Mouse (Mus musculus): ENCODE measurements at regions not wholly inside any gene's neighbourhood (a gene's known extent, or its start where the extent isn't known, plus 50 kb on each side); places are given as distances from the start of the nearest gene placed in this dataset.

DNA sequence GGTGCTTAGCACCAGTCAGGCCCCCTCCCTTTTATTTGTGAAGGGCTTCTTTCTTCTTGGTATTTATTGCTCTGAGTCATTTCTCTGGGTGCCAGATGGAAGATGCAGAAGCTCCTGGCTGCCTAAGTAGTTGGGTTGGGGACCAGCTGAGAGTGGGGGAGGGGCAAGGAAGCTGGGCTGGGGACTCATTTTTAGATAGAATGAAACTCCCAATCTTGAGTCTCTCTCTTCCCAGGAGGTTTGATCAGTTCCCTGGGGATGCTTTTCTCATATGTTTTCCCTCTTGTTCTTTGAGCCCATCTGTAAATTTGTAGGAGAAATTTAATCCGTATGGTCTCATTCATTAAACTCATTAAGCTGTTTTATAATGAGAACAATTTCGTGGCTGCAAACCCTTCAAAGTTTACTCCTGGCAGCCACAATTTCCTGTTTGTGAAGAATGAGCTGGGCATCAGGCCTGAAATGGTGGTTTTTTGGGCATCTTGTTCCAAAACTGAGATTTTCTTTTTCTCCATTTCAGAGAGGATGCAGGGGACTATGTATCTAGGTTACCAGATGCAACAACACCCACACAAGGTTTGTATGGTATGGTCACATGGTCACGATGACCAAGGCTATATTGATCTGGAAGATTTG is 98.9 kb upstream of the Slit3 start:
- no peak for TF ChIP-seq CTCF (IDR thresholded peaks at IDR 0.05; ENCODE audit: low read depth)
- no peak for TF ChIP-seq EP300 (IDR thresholded peaks at IDR 0.05; ENCODE audit: low read depth)

All from liver, embryonic 14.5 days (tissue).